ENCODE assay signal across 7 mouse cellular contexts in the genomic region with DNA sequence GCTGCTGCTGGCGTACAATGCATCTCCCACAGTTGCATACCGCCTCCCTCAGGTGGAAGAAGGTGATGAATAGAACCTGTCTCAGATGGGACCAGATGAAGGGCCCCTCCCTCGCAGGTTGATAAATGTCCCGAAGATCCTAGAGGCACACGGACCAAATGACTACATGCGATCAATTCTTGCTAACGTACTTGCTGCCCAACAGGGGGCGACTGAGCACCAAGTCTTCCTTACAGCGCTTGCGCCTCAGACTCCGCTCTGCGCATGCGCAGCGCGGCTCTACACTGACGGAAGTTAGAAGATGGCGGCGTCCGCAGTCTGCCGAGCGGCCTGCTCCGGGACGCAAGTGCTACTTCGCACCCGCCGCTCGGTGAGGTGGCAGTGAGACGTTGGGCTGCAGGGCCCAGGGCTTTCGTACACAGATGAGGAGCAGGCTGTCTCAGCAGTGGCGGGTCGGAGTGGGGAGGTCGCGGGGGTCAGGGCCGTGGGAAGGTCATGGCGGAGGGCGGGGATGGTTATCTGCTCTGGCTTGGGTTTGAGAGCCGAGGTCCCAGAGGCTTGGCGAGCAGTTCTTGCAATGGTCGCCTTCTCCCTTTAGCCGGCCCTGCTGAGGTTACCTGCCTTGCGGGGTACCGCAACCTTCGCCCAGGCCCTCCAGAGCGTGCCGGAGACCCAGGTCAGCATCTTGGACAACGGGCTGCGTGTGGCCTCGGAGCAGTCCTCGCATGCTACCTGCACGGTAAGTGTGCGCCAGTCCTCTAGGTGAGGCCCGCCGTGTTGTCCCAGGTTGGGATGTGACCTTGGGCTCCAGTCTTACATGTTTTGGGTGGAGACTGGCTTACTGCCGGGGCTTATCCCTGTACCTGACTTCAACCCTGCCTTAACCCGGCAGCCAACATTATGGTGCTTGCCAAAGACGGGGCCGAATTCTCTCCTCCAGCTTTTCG. TPM values are rescaled to one million over a fixed set of nuclear protein-coding genes. Genes with fewer than 3 reads are reported as not detected.
DNase-seq lines count a peak whose midpoint lies in the region; ATAC-seq lines count a peak whose summit lies in the region.

A gene (plus strand): TSS at position 216 of the 947 bp plus-strand sequence.

- H3K4me3 ChIP-seq in embryonic facial prominence, embryonic 12.5 days = peak within 1 kb of the TSS; percentile 99
- H3K4me3 ChIP-seq in limb, embryonic 11.5 days (ENCODE audit: low read depth, low read length) = peak within 1 kb of the TSS; percentile 98
- peak within 1 kb of the TSS; percentile 86 for H3K4me3 ChIP-seq in midbrain, embryonic 14.5 days (replicated peaks; ENCODE audit: low read depth, low read length)

- peak; percentile 80 for ATAC-seq in embryonic facial prominence, embryonic 12.5 days (ENCODE audit: insufficient number of reproducible peaks, insufficient read depth, low FRiP score, low TSS enrichment)
- peak; percentile 85 for ATAC-seq in limb, embryonic 11.5 days (ENCODE audit: insufficient number of reproducible peaks, low FRiP score, low TSS enrichment, low read depth)
- ATAC-seq in midbrain, embryonic 14.5 days (ENCODE audit: low FRiP score, low TSS enrichment) = peak; percentile 89

- peak; percentile 94 for DNase-seq in adrenal gland, postnatal 25 days
- peak; percentile 99 for DNase-seq in heart, adult 11 months
- DNase-seq in kidney, adult 18-20 months = peak; percentile 95
- DNase-seq in limb, embryonic 11.5 days (ENCODE audit: low spot score) = peak; percentile 98
- peak; percentile 100 for DNase-seq in midbrain, embryonic 14.5 days
- peak; percentile 90 to 94 for DNase-seq in spleen, adult 18-20 months

- H3K4me1 ChIP-seq in embryonic facial prominence, embryonic 12.5 days = peaks cover 5% of the 10 kb centered on the region; the same call in 1 of the 2 replicates
- no peaks in the 10 kb centered on the region for H3K4me1 ChIP-seq in limb, embryonic 11.5 days (ENCODE audit: control insufficient read depth, insufficient read depth, low read length)
- peaks cover 5% of the 10 kb centered on the region; the same call in 1 of the 2 replicates for H3K4me1 ChIP-seq in midbrain, embryonic 14.5 days (ENCODE audit: control insufficient read depth, insufficient read depth, low read length)

- no peaks in the 10 kb centered on the region for H3K9me3 ChIP-seq in embryonic facial prominence, embryonic 12.5 days
- no peaks in the 10 kb centered on the region for H3K9me3 ChIP-seq in limb, embryonic 11.5 days (ENCODE audit: control insufficient read depth, low read length)
- H3K9me3 ChIP-seq in midbrain, embryonic 14.5 days (ENCODE audit: control insufficient read depth, low read length) = no peaks in the 10 kb centered on the region

- no peaks in the 10 kb centered on the region for H3K27me3 ChIP-seq in embryonic facial prominence, embryonic 12.5 days
- no peaks in the 10 kb centered on the region for H3K27me3 ChIP-seq in limb, embryonic 11.5 days (ENCODE audit: control insufficient read depth, insufficient read depth, low read length)
- H3K27me3 ChIP-seq in midbrain, embryonic 14.5 days (ENCODE audit: control insufficient read depth, insufficient read depth, low read length) = no peaks in the 10 kb centered on the region

- 1% methylated on average over 58 of the region's 58 CpGs for WGBS in embryonic facial prominence, embryonic 12.5 days
- under 1% methylated on average over 57 of the region's 58 CpGs for WGBS in limb, embryonic 11.5 days
- 1% methylated on average over 58 of the region's 58 CpGs for WGBS in midbrain, embryonic 14.5 days

- peak within 1 kb of the TSS; percentile 37; the same call in 1 of the 2 replicates for H3K27ac ChIP-seq in embryonic facial prominence, embryonic 12.5 days
- no peak within 1 kb of the TSS for H3K27ac ChIP-seq in limb, embryonic 11.5 days (replicated peaks; ENCODE audit: low read depth, low read length)
- peak within 1 kb of the TSS; percentile 78 for H3K27ac ChIP-seq in midbrain, embryonic 14.5 days (replicated peaks; ENCODE audit: low read depth, low read length)

- peak within 1 kb of the TSS; percentile 83 for H3K4me2 ChIP-seq in embryonic facial prominence, embryonic 12.5 days (replicated peaks)
- peak within 1 kb of the TSS; percentile 77 for H3K4me2 ChIP-seq in limb, embryonic 11.5 days (ENCODE audit: low read depth, severe bottlenecking)
- peak within 1 kb of the TSS; percentile 76 for H3K4me2 ChIP-seq in midbrain, embryonic 14.5 days (ENCODE audit: low read length)

- peaks cover 32% of the 10 kb centered on the region for H3K36me3 ChIP-seq in embryonic facial prominence, embryonic 12.5 days
- peaks cover 16% of the 10 kb centered on the region for H3K36me3 ChIP-seq in limb, embryonic 11.5 days (ENCODE audit: control insufficient read depth, insufficient read depth, low read length)
- peaks cover 34% of the 10 kb centered on the region for H3K36me3 ChIP-seq in midbrain, embryonic 14.5 days (ENCODE audit: control insufficient read depth, insufficient read depth, low read length)

- peak within 1 kb of the TSS; percentile 90 for H3K9ac ChIP-seq in embryonic facial prominence, embryonic 12.5 days
- peak within 1 kb of the TSS; percentile 89 for H3K9ac ChIP-seq in limb, embryonic 11.5 days (ENCODE audit: low read length)
- H3K9ac ChIP-seq in midbrain, embryonic 14.5 days (replicated peaks; ENCODE audit: low read length) = peak within 1 kb of the TSS; percentile 87

RNA-seq across cellular contexts. Expression of the gene that starts here (rescaled TPM):
- total RNA-seq in adrenal gland, postnatal 25 days (2021) = 577 and 589 TPM in 2 replicates
- 426 and 449 TPM in 2 replicates for polyA plus RNA-seq in embryonic facial prominence, embryonic 12.5 days (2016; fragmentation: Nextera tagmentation; extraction: Ambion mirVana)
- polyA plus RNA-seq in limb, embryonic 11.5 days (2014; fragmentation: Nextera tagmentation; extraction: Ambion mirVana) = 463 and 485 TPM in 2 replicates
- 432 and 472 TPM in 2 replicates for polyA plus RNA-seq in midbrain, embryonic 14.5 days (2014; fragmentation: Nextera tagmentation; extraction: Ambion mirVana)
